Mouse (Mus musculus) kidney, embryonic 16.5 days (tissue): ENCODE results near the gene Rexo4. TPM values are rescaled to one million over a fixed set of nuclear protein-coding genes. Genes with fewer than 3 reads are reported as not detected.

Experiments used
- ATAC-seq: fragments of 200-750 bp; cut with Nextera tagmentation; 2 replicates; pipeline ENCODE4 v1.8.0; 2017; ENCODE audit warnings: moderate TSS enrichment; ENCODE audit not compliant: low FRiP score, low TSS enrichment
- H3K27ac ChIP-seq: fragments of 300-500 bp; sonication (generic); 2 replicates; pipeline ENCODE4 v1.5.1; 2014; ENCODE audit warnings: low read length
- H3K27me3 ChIP-seq: fragments of 300-500 bp; sonication (generic); 2 replicates; pipeline ENCODE4 v1.6.1; 2014; ENCODE audit warnings: low read length, control low read depth, mixed read lengths; ENCODE audit not compliant: insufficient read depth
- H3K36me3 ChIP-seq: fragments of 300-500 bp; sonication (generic); 2 replicates; pipeline ENCODE4 v1.6.1; 2014; ENCODE audit warnings: low read length, control low read depth, mixed read lengths; ENCODE audit not compliant: insufficient read depth
- H3K4me1 ChIP-seq: fragments of 300-500 bp; sonication (generic); 2 replicates; pipeline ENCODE4 v1.6.1; 2014; ENCODE audit warnings: low read length, control low read depth, mixed read lengths; ENCODE audit not compliant: insufficient read depth
- H3K4me2 ChIP-seq: fragments of 300-500 bp; sonication (generic); replicated peaks from 2 replicates; pipeline ENCODE4 v1.6.1; 2014; ENCODE audit warnings: low read depth, low read length
- H3K4me3 ChIP-seq: fragments of 300-500 bp; sonication (generic); 2 replicates; pipeline ENCODE4 v1.5.1; 2014; ENCODE audit warnings: mild to moderate bottlenecking, low read length
- H3K9ac ChIP-seq: fragments of 300-500 bp; sonication (generic); replicated peaks from 2 replicates; pipeline ENCODE4 v1.6.1; 2014; ENCODE audit warnings: low read length
- H3K9me3 ChIP-seq: fragments of 300-500 bp; sonication (generic); 2 replicates; pipeline ENCODE4 v1.6.1; 2016; ENCODE audit warnings: low read length, control low read depth
- WGBS: fragments of 180-500 bp; shearing (Covaris S2); extraction: QIAGEN DNeasy Blood & Tissue Kit; methylation state at CpG from one replicate; pipeline ENCODE4 v1.1.7; 2014; 5-methylcytosine and 5-hydroxymethylcytosine counted together
- polyA plus RNA-seq: library from polyadenylated mRNA; unstranded; fragments of >200 nt; fragmentation: Nextera tagmentation; extraction: Ambion mirVana; gene quantifications from 2 replicates; pipeline ENCODE4 v1.2.1, GENCODE M21; 2015

The Rexo4 gene
- 51.6 and 52.6 TPM in 2 replicates for polyA plus RNA-seq

GRCm38 (mm10) chr2:26963923-26964723, at the start of gene Rexo4:
Gene Rexo4, minus strand, starts transcription at chr2:26964386.
- Histone ChIP-seq H3K4me1 (peaks cover 14% of the 10 kb centered on the region), H3K9me3 (0 out of 2 replicates have a peak, but pooled peaks cover 3% of the 10 kb centered on the region), H3K27ac (peak within 1 kb of the TSS; percentile 100), H3K27me3 (no peaks in the 10 kb centered on the region), H3K4me2 (peak within 1 kb of the TSS; percentile 67), H3K9ac (peak within 1 kb of the TSS; percentile 93), H3K36me3 (peaks cover 17% of the 10 kb centered on the region), H3K4me3 (peak within 1 kb of the TSS; percentile 77)
- peak; percentile 94 for ATAC-seq
- under 1% methylated on average over 50 of the region's 50 CpGs for WGBS

DNA sequence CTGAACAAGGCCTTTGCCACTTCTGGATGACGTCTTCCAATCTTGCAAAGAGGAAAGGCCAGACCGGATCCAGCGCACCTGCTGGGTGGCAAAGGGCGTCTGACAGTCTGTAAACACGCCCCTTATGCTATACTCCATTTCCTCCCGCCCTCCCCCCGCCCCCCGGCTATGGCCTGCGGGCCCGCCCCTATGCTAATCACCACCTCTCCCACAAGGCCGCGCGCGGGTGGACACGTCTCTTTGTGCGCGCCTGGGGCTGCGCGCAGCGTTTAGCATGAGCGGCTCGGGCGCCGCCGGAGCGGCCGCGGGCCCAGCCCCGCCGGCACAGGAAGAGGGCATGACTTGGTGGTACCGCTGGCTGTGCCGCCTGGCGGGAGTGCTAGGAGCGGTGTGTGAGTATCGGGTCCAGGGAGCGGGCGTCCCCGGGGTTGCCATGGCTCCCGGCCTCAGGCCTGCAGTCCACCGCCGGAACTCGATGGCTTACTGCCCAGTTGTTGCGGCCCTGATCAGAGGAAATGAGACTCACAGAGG, 45.6 kb upstream of the Rexo4 start, which contains the start of gene Cacfd1:
Gene Cacfd1, plus strand, starts transcription at position 213 of the 531 bp plus-strand sequence.
- WGBS: under 1% methylated on average over 43 of the region's 43 CpGs

GRCm38 (mm10) chr2:27007701-27008100, 43.5 kb upstream of the Rexo4 start:
- Histone ChIP-seq H3K9ac (no peak overlapping the region), H3K4me1 (peaks cover 16% of the 10 kb centered on the region), H3K27me3 (no peaks in the 10 kb centered on the region), H3K27ac (no peak overlapping the region), H3K4me3 (no peak overlapping the region), H3K9me3 (no peaks in the 10 kb centered on the region), H3K4me2 (no peak overlapping the region), H3K36me3 (no peaks in the 10 kb centered on the region)
- WGBS: 70% methylated on average over 7 of the region's 7 CpGs
- no peak for ATAC-seq

More for the DNA sequence above, 45.6 kb upstream of the Rexo4 start, which contains the start of gene Cacfd1:
- Histone ChIP-seq H3K4me1 (peaks cover 16% of the 10 kb centered on the region), H3K36me3 (peaks cover 13% of the 10 kb centered on the region), H3K27ac (peak within 1 kb of the TSS; percentile 83), H3K4me3 (peak within 1 kb of the TSS; percentile 88), H3K27me3 (no peaks in the 10 kb centered on the region), H3K4me2 (peak within 1 kb of the TSS; percentile 81), H3K9ac (peak within 1 kb of the TSS; percentile 95), H3K9me3 (no peaks in the 10 kb centered on the region)
- ATAC-seq: peak; percentile 97

DNA sequence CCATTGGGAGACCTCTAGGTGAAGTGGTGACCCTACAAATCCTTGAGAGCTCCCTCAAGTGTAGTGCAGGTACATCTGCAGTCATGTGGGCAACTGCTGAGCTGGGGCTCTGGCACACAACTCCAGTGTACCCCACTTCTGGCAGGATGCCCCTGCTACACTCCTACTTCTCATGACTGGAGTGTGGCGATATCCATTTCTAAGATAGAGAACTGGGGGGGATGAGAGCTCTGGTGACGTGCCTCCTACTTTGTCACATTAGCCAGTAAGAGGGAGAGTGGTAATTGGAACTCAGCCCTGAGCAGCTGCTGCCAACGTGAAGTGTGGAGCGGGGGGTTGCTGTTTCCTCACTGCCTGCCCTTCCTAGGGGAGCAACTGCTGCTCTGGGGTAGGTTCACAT, 42.1 kb upstream of the Rexo4 start:
- no peaks in the 10 kb centered on the region for H3K9me3 ChIP-seq
- no peaks in the 10 kb centered on the region for H3K27me3 ChIP-seq
- peaks cover 14% of the 10 kb centered on the region for H3K4me1 ChIP-seq
- H3K27ac ChIP-seq: no peak overlapping the region
- no peak overlapping the region for H3K4me2 ChIP-seq
- no peaks in the 10 kb centered on the region for H3K36me3 ChIP-seq
- H3K9ac ChIP-seq: no peak overlapping the region
- no peak overlapping the region for H3K4me3 ChIP-seq
- 66% methylated on average over 4 of the region's 4 CpGs for WGBS
- ATAC-seq: no peak

DNA sequence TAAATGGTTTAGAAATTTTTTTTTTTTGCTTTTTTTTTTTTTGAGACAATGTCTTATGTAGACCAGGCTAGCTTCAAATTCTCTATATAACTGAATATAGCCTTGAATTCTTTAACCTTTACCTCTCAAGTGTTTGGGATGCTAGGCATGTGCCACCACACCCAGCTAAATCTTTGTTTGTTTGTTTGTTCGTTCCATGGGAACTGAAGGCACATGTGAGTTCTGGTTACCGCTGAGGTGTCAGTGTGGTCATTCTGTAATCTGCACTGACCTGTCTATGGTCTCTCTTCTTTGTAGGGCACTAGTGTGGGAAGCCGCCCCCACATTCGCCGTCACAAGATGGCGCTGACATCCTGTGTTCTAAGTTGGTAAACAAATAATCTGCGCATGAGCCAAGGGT, 33.8 kb upstream of the Rexo4 start:
- no peaks in the 10 kb centered on the region for H3K36me3 ChIP-seq
- no peaks in the 10 kb centered on the region for H3K9me3 ChIP-seq
- WGBS: 92% methylated on average over 7 of the region's 7 CpGs
- ATAC-seq: no peak
- H3K4me1 ChIP-seq: no peaks in the 10 kb centered on the region
- H3K9ac ChIP-seq: no peak overlapping the region
- no peak overlapping the region for H3K27ac ChIP-seq
- H3K27me3 ChIP-seq: no peaks in the 10 kb centered on the region
- no peak overlapping the region for H3K4me2 ChIP-seq
- no peak overlapping the region for H3K4me3 ChIP-seq

DNA sequence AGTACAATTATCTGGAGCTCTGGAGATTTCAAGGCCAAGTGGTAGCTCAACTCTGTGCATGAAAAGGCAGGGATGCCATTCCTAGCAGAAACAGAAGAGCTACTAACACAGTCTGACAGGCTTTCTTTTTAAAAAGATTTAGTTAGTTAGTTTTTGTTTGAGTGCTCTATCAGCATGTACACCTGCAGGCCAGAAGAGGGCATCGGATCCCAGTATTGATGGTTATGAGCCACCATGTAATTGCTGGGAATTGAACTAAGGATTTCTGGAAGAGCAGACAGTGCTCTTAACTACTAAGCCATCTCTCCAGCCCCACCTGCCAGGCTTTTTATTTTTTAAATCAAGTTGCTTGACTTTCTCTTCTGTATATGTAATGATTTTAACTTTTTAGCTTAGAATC, 33.3 kb upstream of the Rexo4 start:
- 92% methylated on average over 1 of the region's 1 CpGs for WGBS
- H3K27me3 ChIP-seq: no peaks in the 10 kb centered on the region
- H3K4me3 ChIP-seq: no peak overlapping the region
- no peaks in the 10 kb centered on the region for H3K4me1 ChIP-seq
- H3K27ac ChIP-seq: no peak overlapping the region
- no peaks in the 10 kb centered on the region for H3K9me3 ChIP-seq
- no peak overlapping the region for H3K9ac ChIP-seq
- no peak overlapping the region for H3K4me2 ChIP-seq
- H3K36me3 ChIP-seq: no peaks in the 10 kb centered on the region
- ATAC-seq: no peak

- 70% methylated on average over 3 of the region's 3 CpGs for whole genome bisulfite sequencing
- H3K27me3 ChIP-seq: no peaks in the 10 kb centered on the region
- no peak overlapping the region for H3K4me2 ChIP-seq
- H3K9me3 ChIP-seq: no peaks in the 10 kb centered on the region
- no peak overlapping the region for H3K4me3 ChIP-seq
- H3K27ac ChIP-seq: no peak overlapping the region
- no peak overlapping the region for H3K9ac ChIP-seq
- H3K36me3 ChIP-seq: no peaks in the 10 kb centered on the region
- no peaks in the 10 kb centered on the region for H3K4me1 ChIP-seq
- ATAC-seq: no peak
These were observed 29.8 kb upstream of the Rexo4 start for GRCm38 (mm10) chr2:26993936-26994335.

DNA sequence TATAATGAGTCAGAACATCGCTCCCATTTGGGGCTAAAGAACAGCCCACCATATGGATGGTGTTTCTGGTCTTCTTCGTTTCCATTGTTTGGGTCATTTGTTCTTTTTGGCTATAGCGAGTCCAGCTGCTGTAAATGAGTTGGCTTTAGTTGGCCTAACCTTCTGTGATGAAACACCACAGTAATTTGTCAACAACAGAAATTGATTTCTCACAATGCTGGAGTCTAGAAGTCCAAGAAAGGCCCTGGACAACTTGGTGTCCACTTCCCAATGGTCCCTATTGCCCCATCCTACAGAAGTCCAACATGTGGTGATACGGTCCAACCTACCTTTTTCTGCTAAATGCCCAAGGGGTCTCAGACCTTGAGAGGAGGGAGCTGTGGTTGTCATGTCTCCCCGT, 20.5 kb upstream of the Rexo4 start:
- no peaks in the 10 kb centered on the region for H3K9me3 ChIP-seq
- H3K27me3 ChIP-seq: no peaks in the 10 kb centered on the region
- no peak for ATAC-seq
- WGBS: 89% methylated on average over 5 of the region's 5 CpGs
- H3K36me3 ChIP-seq: no peaks in the 10 kb centered on the region
- no peak overlapping the region for H3K4me2 ChIP-seq
- H3K4me3 ChIP-seq: no peak overlapping the region
- H3K27ac ChIP-seq: no peak overlapping the region
- no peaks in the 10 kb centered on the region for H3K4me1 ChIP-seq
- H3K9ac ChIP-seq: no peak overlapping the region

DNA sequence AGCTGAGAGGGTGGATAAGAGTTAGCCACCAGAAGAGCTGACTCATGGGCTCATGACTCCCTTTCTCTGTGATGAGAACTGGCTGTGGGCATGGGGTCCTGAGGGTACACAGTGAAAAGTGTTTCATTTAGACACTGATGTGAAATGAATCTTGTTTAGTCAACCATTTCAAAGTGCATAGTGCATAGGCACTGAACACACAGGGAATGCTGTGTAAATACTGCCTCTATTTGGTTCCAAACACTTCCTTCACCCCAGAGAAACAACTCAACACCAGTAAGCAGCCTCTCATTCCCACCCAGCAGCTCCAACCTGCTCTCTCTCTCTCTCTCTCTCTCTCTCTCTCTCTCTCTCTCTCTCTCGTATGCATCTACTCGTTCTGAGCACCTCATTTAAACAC, 20.0 kb upstream of the Rexo4 start:
- no peak overlapping the region for H3K4me2 ChIP-seq
- no peaks in the 10 kb centered on the region for H3K36me3 ChIP-seq
- H3K4me1 ChIP-seq: no peaks in the 10 kb centered on the region
- no peak overlapping the region for H3K4me3 ChIP-seq
- no peaks in the 10 kb centered on the region for H3K27me3 ChIP-seq
- no peak for ATAC-seq
- no peak overlapping the region for H3K9ac ChIP-seq
- no peaks in the 10 kb centered on the region for H3K9me3 ChIP-seq
- no peak overlapping the region for H3K27ac ChIP-seq
- 80% methylated on average over 2 of the region's 2 CpGs for WGBS

GRCm38 (mm10) chr2:26980361-26980760, 16.2 kb upstream of the Rexo4 start:
- 75% methylated on average over 1 of the region's 1 CpGs for WGBS

More at GRCm38 (mm10) chr2:26980361-26980760, 16.2 kb upstream of the Rexo4 start:
- no peak overlapping the region for H3K4me2 ChIP-seq
- H3K9me3 ChIP-seq: no peaks in the 10 kb centered on the region
- no peak for ATAC-seq
- no peaks in the 10 kb centered on the region for H3K4me1 ChIP-seq
- no peaks in the 10 kb centered on the region for H3K36me3 ChIP-seq
- no peak overlapping the region for H3K9ac ChIP-seq
- H3K27me3 ChIP-seq: no peaks in the 10 kb centered on the region
- H3K27ac ChIP-seq: no peak overlapping the region
- no peak overlapping the region for H3K4me3 ChIP-seq
